Mouse (Mus musculus): ENCODE measurements around the gene Sfxn5.
A peak's percentile ranks its signal among the peaks of the same experiment; 100 is the strongest.

The Sfxn5 gene

GRCm38 (mm10) chr6:85363906-85364260, 30.7 kb upstream of the Sfxn5 start:
- no peak for DNase-seq

- DNase-seq, result no peak
Observed at GRCm38 (mm10) chr6:85363231-85363905, 30.1 kb upstream of the Sfxn5 start.

DNA sequence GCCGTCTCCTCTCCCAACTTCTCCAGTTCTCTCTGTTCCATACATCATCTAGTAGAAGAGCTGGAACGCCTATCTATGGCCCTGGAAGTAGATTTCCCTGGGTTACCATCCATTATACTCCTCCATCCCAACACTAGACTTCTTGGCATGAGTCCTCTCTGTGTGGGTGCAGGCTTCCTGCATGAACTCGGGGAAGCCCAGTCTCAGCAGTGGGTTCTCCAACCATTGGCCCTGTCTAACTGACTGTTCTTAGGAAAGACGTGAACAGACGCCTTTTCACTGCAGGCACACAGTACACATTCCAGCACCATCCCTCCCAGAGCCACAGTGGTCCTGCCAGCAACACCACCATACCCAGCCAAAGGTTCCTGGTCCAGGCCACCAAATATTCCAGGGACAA, 29.4 kb upstream of the Sfxn5 start:
- no peak for DNase-seq

DNA sequence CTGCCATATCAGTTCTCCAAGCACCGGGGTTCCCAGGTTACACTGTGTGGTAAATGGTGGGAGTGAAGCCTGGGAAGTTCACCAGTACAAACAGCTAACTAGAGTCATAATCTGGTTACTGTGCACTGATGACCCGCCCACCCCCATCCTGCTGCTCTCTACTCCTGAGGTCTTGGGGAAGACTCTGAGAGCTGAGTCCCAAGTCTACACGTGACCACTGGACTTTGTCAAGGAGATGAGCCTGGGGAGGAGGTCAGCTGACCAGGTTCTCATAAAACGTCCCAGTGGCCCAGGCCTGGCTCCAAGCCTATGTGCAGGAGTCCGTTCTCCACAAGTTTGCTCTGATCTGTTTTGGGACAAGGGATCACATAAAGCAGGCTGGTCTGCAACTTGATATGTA, 27.1 kb upstream of the Sfxn5 start:
- no peak for DNase-seq

DNA sequence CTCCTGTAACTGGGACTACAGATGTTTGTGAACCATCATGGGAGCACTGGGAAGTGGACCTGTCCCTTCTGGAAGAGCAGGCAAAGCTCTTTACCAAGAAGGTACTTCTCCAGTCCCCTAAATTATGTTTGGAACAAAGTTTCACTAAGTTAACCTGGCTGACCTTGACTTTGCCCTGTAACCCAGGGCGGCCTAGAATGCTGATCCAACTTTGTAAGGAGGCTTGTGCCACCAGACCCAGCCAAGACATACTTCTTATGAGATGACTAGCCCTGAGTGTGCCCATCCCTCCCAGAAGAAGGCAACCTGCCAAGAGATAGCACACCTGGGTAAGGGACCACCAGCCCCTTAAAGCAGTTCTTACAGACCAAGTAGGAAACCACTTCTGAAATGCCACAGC, 25.7 kb upstream of the Sfxn5 start:
- DNase-seq, result no peak

- DNase-seq, result no peak
Observed at GRCm38 (mm10) chr6:85356682-85357465, 23.7 kb upstream of the Sfxn5 start.

DNA sequence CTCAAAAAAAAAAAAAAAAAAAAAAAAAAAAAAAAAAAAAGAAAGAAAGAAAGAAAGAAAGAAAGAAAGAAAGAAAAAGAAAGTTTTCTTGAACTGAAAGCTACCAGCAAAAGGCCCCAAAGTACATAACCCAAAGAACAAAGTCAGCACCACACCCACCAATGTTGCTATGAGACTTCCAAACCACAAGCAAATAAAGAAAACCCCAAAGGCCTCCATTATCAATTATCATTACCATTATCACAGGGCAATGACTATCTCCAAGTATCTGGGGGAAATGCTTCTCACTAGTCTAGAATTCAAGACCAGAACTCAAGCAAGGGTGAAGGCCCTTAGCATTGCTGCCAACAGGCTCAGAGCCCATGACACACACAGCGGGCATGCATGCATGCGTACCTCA, 22.5 kb upstream of the Sfxn5 start:
- DNase-seq, result no peak

GRCm38 (mm10) chr6:85354709-85355108, 21.5 kb upstream of the Sfxn5 start:
- DNase-seq, result peak; percentile 64 to 76

GRCm38 (mm10) chr6:85353706-85354105, 20.5 kb upstream of the Sfxn5 start:
- no peak for DNase-seq

- DNase-seq, result no peak
Observed at GRCm38 (mm10) chr6:85350157-85350556, 16.9 kb upstream of the Sfxn5 start.

DNA sequence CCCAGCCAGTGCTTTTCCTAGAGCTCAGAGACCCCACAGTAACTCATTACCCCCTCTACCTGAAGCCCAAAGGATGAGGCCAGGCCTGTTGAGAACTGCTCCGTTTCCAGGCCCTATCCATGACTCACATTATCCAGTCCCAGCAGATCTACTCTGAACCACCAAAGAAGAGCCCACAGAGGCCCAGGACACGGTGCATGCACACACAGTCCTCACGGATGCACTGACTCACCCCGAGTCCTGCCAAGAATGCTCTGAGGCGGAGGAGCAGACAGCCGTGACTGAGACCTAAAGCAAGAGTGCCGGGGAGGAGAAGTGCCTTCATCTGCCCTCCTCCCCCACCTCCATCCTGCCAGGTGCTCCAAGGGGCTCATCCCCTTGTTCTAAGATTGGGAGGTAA, 16.0 kb upstream of the Sfxn5 start:
- DNase-seq, result no peak

DNA sequence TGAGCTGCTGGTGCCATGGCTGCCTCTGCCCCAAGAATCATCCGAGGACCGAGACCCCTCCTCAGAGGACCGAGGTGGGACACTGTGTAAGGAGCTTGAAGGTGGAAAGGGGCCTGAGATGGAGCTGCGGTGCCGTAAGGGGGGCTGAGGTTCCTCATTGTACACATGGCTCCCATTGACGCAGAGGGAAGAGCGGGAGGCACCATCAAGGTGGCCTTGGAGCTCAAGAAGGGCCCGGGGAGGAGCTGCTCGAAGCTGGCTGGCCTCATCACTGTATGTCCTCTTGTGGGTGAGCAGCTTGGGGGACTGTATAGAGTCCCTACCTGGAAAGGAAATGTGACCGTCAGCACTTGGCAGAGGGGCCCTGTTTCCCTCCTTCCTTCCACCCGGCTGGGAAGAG, 14.9 kb upstream of the Sfxn5 start:
- DNase-seq, result no peak

- DNase-seq, result peak; percentile 89 to 94
Observed at GRCm38 (mm10) chr6:85346028-85346634, 12.9 kb upstream of the Sfxn5 start.

GRCm38 (mm10) chr6:85344929-85345328, 11.7 kb upstream of the Sfxn5 start:
- peak in 1 of 2 experiments; percentile 55 for DNase-seq

GRCm38 (mm10) chr6:85343027-85343426, 9.8 kb upstream of the Sfxn5 start:
- DNase-seq, result no peak

- no peak for DNase-seq
Observed at GRCm38 (mm10) chr6:85341814-85342501, 8.7 kb upstream of the Sfxn5 start.

GRCm38 (mm10) chr6:85340184-85340583, 7.0 kb upstream of the Sfxn5 start:
- no peak for DNase-seq

DNA sequence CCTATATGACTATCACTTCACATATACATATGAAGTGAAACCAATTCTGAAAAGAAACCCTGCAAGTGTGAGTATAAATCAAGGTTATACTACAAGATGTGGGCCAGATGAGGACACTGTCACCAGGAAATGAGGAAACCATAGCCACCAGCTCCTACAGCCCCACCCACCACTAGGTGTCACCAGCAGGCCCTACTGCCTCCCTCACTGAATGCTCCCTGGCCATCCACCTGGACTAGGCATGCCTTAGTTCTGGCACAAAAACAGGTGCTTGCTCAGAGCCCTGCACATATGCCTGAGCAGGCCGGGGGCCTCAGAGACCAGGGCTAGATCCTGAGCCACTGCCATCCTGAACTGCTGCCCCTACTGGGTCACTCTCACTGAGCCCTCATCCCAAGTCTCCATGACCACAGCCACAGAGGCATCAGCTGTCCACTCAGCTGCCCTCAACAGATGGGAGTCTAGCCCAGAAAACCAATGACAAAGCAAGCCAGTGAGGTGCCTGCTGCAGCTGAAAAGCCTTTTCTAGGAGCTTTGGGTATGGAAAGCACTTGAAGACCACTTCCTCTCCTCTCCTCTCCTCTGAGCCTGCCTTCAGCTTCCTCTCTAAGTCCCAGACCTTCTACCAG, 6.2 kb upstream of the Sfxn5 start:
- DNase-seq, result peak; percentile 82 to 85

DNA sequence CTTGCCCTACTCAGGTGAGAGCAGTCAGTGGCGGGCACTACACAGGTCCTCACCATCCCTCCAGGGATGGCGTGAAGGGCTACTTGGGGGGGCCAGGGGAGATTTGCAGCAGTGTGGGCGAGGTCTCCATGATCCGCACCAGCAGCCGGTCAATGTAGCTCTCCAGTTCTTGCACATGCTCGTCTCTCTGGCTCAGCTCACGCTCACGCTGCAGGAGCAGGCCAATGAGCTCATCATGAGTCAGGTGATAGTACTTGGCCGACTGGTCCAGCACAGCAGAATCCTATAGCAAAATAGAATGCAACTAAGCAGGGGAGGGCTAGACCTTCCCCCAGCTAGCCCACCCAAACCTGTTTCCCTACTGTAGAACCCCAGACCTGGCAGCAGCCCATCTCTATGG, 3.7 kb upstream of the Sfxn5 start:
- DNase-seq, result no peak

DNA sequence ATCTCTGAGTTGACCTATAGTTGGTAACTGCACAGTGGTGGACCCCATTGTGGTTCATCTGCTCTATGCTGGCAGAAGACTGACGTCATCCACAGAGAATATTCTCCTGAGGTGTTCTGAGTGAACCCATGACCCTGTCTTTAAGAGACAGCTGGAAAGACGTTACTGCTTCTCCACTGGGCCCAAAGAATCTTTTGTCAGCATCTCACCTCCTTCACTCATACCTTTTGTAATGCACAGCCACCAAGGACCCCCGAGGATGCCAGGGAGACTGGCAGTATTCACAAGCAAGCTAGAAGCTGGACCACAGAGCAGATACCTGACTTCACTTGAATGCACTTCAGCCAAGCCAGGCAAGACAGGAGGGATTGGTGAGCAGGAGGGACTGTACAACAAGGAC, 2.1 kb upstream of the Sfxn5 start:
- no peak for DNase-seq

DNA sequence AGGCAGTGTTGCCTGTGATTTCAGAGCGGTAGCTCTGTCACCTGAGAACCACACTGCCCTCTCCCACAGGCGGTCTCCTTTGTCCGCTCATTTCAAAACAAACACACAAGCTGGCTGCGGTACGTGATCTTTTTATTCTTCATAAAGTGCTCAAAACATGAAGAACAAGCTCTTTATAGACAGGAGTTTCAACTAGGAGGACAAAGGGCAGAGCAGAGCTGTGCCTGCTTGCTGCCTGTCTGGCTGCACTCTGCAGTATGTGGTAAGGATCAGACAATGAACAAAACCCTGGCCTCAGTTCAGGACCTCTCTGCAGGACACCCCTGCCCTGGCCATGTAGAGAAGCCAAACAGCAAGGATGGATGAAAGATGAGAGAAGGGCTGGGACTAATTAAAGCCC, 1.6 kb upstream of the Sfxn5 start:
- DNase-seq, result no peak

DNA sequence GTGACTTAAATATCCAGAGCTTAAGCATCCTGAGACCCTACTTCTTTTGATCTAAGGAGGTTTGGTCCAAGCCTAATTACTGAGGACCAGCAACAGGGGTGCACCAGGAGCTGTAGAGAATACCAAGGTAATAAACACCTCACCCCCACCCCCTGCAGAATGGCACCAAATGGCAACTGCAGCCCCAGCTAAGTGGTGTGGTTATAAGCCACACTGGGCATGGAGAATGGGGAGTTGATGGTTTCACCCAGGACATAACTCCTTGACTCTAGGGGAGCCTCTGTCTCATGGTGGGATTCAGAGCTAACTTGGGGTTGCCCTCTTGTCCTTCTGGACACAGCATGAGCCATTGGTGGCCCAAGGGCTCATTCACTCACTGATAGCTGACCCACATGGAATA, 1.0 kb upstream of the Sfxn5 start:
- no peak for DNase-seq

DNA sequence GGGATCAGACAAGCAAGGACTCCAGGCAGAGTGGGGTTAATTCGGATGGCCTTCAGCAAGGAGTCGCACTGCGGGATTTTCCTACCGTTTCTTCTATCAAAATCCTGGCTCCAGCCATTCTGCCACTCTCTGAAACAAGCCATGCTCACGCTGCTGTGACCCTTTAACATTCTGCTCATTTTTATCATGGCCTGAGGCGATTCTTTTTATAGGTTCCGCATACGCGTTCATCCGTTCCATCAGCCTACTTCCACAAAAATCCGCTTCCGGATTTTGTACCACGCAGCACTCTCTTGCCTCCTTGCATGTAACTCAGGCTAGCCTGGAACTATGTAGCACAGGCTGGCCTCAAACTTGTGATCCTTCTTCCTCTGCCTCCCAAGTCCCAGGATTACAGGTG, 510 bp upstream of the Sfxn5 start:
- DNase-seq, result no peak

Measured in cerebellum, postnatal 14 days (tissue).